Mouse (Mus musculus): Measurements from ENCODE around the gene Olfr695.
"Not testable (repeated sequence)": the region's sequence is repeated elsewhere in the genome, so short reads cannot be mapped to it uniquely, and the experiment has no call there.

- TF ChIP-seq POLR2A (IDR thresholded peaks at IDR 0.05; ENCODE audit: low read depth, low read length); CTCF (IDR thresholded peaks at IDR 0.05; ENCODE audit: extremely low read depth, insufficient read length, insufficient replicate concordance, low read depth, low read length): not testable (repeated sequence)
Observed at GRCm38 (mm10) chr7:106725654-106726053, 9.5 kb upstream of the Olfr695 start.
